In the genomic region with DNA sequence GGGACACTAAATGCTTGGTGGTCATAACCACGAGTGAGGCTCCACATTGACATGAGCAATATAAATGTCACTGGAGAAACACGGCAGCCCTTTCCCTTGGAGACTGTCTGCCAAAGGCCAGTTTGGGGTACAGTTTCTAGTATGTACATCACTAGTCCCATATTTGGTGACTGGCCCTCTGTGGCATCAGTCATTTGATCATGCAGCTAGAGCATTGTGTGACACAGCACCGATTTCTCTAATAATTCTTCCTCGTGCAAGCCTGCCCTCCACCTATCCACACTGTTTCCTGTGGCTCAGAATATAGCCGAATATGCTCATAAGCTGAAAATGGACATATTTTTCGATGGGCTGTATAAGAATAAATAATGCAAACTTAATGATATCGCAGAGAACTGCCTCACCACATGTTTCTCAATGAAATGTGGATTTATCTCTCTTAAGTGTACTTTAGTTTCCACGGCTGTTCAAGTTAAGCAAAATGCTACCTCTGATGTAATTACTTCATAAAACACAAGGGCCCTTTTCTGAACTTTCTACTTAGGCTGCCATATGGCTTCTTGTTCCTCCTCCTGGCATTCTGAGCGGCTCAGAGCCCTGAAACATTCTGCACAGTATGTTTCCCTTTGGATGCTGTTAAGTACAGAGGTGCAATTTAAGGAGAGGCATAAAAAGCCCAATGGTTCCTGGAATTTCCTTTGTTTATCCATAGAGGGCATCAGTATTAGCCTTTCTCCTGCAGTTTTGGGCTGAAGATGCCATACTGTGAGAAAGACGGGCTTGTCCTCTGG, we compare ENCODE assay signal across 24 mouse cellular contexts.
DNase-seq lines count a peak whose midpoint lies in the region; ATAC-seq and TF ChIP-seq lines count a peak whose summit lies in the region.
"Had no signal": no experiment of that assay in that cellular context is flagged by ENCODE, and none has a peak within 500 bp of the region (broad histone marks: within the 10 kb centered on the region; RNA-seq: fewer than 3 reads in every experiment).

No protein-coding gene starts in this region.

- peaks cover 28% of the 10 kb centered on the region for H3K4me1 ChIP-seq in hindbrain, embryonic 10.5 days (replicated peaks)
- no peaks in the 10 kb centered on the region for H3K4me1 ChIP-seq in hindbrain, embryonic 11.5 days (replicated peaks; ENCODE audit: control insufficient read depth, insufficient read depth, low read length)
- peaks cover 23% of the 10 kb centered on the region; the same call in 1 of the 2 replicates for H3K4me1 ChIP-seq in neural tube, embryonic 13.5 days (replicated peaks)
- no peaks in the 10 kb centered on the region for H3K4me1 ChIP-seq in hindbrain, postnatal 0 days (ENCODE audit: insufficient read depth, low read length)
- H3K4me1 ChIP-seq: embryonic facial prominence, embryonic 15.5 days; limb, embryonic 15.5 days had no signal

- 73% methylated on average over 10 of the region's 10 CpGs for WGBS in hindbrain, embryonic 10.5 days
- WGBS in hindbrain, embryonic 11.5 days: 73% methylated on average over 10 of the region's 10 CpGs
- WGBS in neural tube, embryonic 13.5 days: 35% methylated on average over 10 of the region's 10 CpGs
- WGBS in hindbrain, postnatal 0 days: 63% methylated on average over 10 of the region's 10 CpGs

- no peak overlapping the region for H3K4me2 ChIP-seq in hindbrain, embryonic 11.5 days (replicated peaks; ENCODE audit: low read depth, low read length)
- H3K4me2 ChIP-seq in neural tube, embryonic 13.5 days: peak overlapping the region; percentile 19
- H3K4me2 ChIP-seq in hindbrain, postnatal 0 days (ENCODE audit: low read depth, low read length): no peak overlapping the region
- H3K4me2 ChIP-seq: embryonic facial prominence, embryonic 15.5 days; limb, embryonic 15.5 days; lung, embryonic 14.5 days had no signal

- no peak for DNase-seq in hindbrain, embryonic 10.5 days (ENCODE audit: low spot score)
- no peak for DNase-seq in hindbrain, embryonic 11.5 days (ENCODE audit: low spot score)
- DNase-seq in neural tube, embryonic 10.5 days (ENCODE audit: extremely low spot score, low spot score): no peak
- no peak for DNase-seq in hindbrain, postnatal 0 days (ENCODE audit: low spot score)
- DNase-seq in telencephalon, adult 2 months (ENCODE audit: low read depth, low spot score): peak; percentile 21
- DNase-seq in embryo, embryonic 10.5 days (ENCODE audit: low spot score): no peak
- no peak for DNase-seq in gastrocnemius, postnatal 10 days
- DNase-seq: B cell, adult 2 months; cerebellum, adult 8-10 months; cerebellum, postnatal 36 days; gastrocnemius, adult 2 months; kidney, postnatal 25 days; left cerebral cortex, postnatal 4 days; lung, embryonic 14.5 days had no signal

- ATAC-seq in hindbrain, embryonic 11.5 days (ENCODE audit: low FRiP score): no peak
- peak; percentile 72 for ATAC-seq in neural tube, embryonic 13.5 days (ENCODE audit: low read depth)
- 0 out of 2 replicates have a peak, but pooled peaks have one; percentile 49 for ATAC-seq in hindbrain, postnatal 0 days
- ATAC-seq: intestine, embryonic 16.5 days; Patski had no signal

- no peak overlapping the region for H3K4me3 ChIP-seq in hindbrain, embryonic 10.5 days
- H3K4me3 ChIP-seq in hindbrain, embryonic 11.5 days (ENCODE audit: low read depth, low read length): no peak overlapping the region
- no peak overlapping the region for H3K4me3 ChIP-seq in neural tube, embryonic 13.5 days
- H3K4me3 ChIP-seq in hindbrain, postnatal 0 days (ENCODE audit: low read length): no peak overlapping the region
- H3K4me3 ChIP-seq: embryonic facial prominence, embryonic 15.5 days; gastrocnemius, adult 2 months; heart, embryonic 10.5 days; limb, embryonic 15.5 days had no signal

- no peaks in the 10 kb centered on the region for H3K9me3 ChIP-seq in hindbrain, embryonic 10.5 days
- H3K9me3 ChIP-seq in hindbrain, embryonic 11.5 days (ENCODE audit: control insufficient read depth, low read length): no peaks in the 10 kb centered on the region
- no peaks in the 10 kb centered on the region for H3K9me3 ChIP-seq in neural tube, embryonic 13.5 days
- H3K9me3 ChIP-seq in hindbrain, postnatal 0 days (ENCODE audit: low read length): no peaks in the 10 kb centered on the region
- H3K9me3 ChIP-seq: embryonic facial prominence, embryonic 15.5 days; G1E; heart, embryonic 10.5 days; limb, embryonic 15.5 days had no signal

- H3K36me3 ChIP-seq in hindbrain, embryonic 10.5 days: no peaks in the 10 kb centered on the region
- H3K36me3 ChIP-seq in hindbrain, embryonic 11.5 days (ENCODE audit: control insufficient read depth, insufficient read depth, low read length): no peaks in the 10 kb centered on the region
- H3K36me3 ChIP-seq in neural tube, embryonic 13.5 days: no peaks in the 10 kb centered on the region
- no peaks in the 10 kb centered on the region for H3K36me3 ChIP-seq in hindbrain, postnatal 0 days (ENCODE audit: insufficient read depth, low read length)
- H3K36me3 ChIP-seq: embryonic facial prominence, embryonic 15.5 days; G1E; heart, embryonic 10.5 days; limb, embryonic 15.5 days had no signal

- TF ChIP-seq CTCF in hindbrain, postnatal 0 days (IDR thresholded peaks at IDR 0.05; ENCODE audit: low read depth): 0 out of 2 replicates have a peak, but pooled peaks have one; percentile 2

- 0 out of 2 replicates have a peak, but pooled peaks cover 4% of the 10 kb centered on the region for H3K27me3 ChIP-seq in hindbrain, embryonic 10.5 days (ENCODE audit: insufficient read depth, poor library complexity, severe bottlenecking)
- H3K27me3 ChIP-seq in hindbrain, embryonic 11.5 days (ENCODE audit: control insufficient read depth, insufficient read depth, low read length): no peaks in the 10 kb centered on the region
- H3K27me3 ChIP-seq in neural tube, embryonic 13.5 days: peaks cover 19% of the 10 kb centered on the region
- H3K27me3 ChIP-seq in hindbrain, postnatal 0 days (ENCODE audit: insufficient read depth, low read length): no peaks in the 10 kb centered on the region
- H3K27me3 ChIP-seq: CH12.LX; embryonic facial prominence, embryonic 15.5 days had no signal

- H3K9ac ChIP-seq in hindbrain, embryonic 11.5 days (ENCODE audit: low read depth, low read length): no peak overlapping the region
- H3K9ac ChIP-seq in neural tube, embryonic 13.5 days: 0 out of 2 replicates have a peak overlapping the region, but pooled peaks have one; percentile 0
- H3K9ac ChIP-seq in hindbrain, postnatal 0 days (replicated peaks; ENCODE audit: low read length): no peak overlapping the region
- H3K9ac ChIP-seq: embryonic facial prominence, embryonic 15.5 days; limb, embryonic 15.5 days; liver, embryonic 14.5 days; lung, embryonic 14.5 days had no signal

- 0 out of 2 replicates have a peak overlapping the region, but pooled peaks have one; percentile 8 for H3K27ac ChIP-seq in hindbrain, embryonic 10.5 days
- no peak overlapping the region for H3K27ac ChIP-seq in hindbrain, embryonic 11.5 days (ENCODE audit: low read depth, low read length)
- H3K27ac ChIP-seq in neural tube, embryonic 13.5 days (replicated peaks): no peak overlapping the region
- no peak overlapping the region for H3K27ac ChIP-seq in hindbrain, postnatal 0 days
- H3K27ac ChIP-seq: embryonic facial prominence, embryonic 15.5 days; gastrocnemius, adult 2 months; heart, embryonic 10.5 days; limb, embryonic 15.5 days; liver, embryonic 14.5 days; stomach, postnatal 0 days had no signal
